Mouse (Mus musculus): ENCODE results near the gene Tle3. TPM values are rescaled to one million over a fixed set of nuclear protein-coding genes. Genes with fewer than 3 reads are reported as not detected.

The Tle3 gene
- total and polyA plus RNA-seq, 2 experiments = 2.4 to 14.8 TPM

DNA sequence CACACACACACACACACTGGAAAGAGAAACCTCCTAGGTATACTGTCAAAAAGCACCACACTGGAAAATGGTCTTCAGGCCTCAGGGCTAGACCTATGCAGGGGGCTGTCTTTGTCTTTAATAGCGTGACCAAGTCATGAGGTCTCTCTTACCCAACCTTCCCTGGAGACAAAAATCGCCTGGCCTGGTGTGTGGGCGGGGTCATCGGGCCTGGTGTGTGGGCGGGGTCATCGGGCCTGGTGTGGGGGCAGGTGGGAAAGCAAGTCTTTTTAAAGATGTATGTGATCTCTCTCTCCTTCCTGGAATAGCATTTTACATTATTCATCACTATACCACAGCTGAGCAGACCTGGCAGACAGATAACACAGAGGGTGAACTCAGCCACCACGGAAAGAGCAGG, 25.2 kb upstream of the Tle3 start:
- no peak for DNase-seq (ENCODE audit: extremely low read depth, low read depth, low spot score)
- 28% methylated on average over 7 of the region's 7 CpGs for WGBS
- TF ChIP-seq CTCF (IDR thresholded peaks at IDR 0.05; ENCODE audit: low read depth, low read length) = no peak
- no peak for TF ChIP-seq POLR2A (IDR thresholded peaks at IDR 0.05; ENCODE audit: extremely low read depth, insufficient read depth, low read length)

DNA sequence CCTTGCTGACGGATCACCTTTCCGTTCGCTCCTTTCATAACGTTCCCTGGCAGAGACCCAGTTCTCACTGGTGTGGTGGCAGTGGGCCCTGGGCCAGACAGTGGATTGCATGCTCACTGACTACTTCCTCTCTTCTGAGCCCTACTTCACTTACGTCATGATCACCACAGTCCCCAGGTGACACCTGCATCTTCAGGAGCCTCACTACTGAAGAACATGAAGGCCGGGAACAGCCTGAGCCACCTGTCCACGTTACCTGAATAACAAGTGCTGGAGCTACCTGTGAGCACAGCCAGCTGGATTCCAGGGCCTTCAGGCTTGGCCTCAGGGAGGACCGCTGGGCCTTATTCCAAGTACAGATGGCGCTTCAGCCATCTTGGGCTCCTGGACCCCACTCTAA, 24.1 kb upstream of the Tle3 start:
- H3K27me3 ChIP-seq (ENCODE audit: control insufficient read depth, insufficient read depth, low read length) = no peaks in the 10 kb centered on the region; the same call in 1 of the 2 replicates

More for the DNA sequence above, 25.2 kb upstream of the Tle3 start:
- no peak overlapping the region for H3K4me3 ChIP-seq (ENCODE audit: insufficient read depth, low read depth, low read length)
- H3K9ac ChIP-seq (ENCODE audit: low read depth, low read length) = no peak overlapping the region
- H3K27ac ChIP-seq (replicated peaks; ENCODE audit: insufficient read depth, low read depth, low read length) = no peak overlapping the region
- H3K27me3 ChIP-seq (ENCODE audit: control insufficient read depth, insufficient read depth, low read length) = no peaks in the 10 kb centered on the region; the same call in 1 of the 2 replicates
- H3K79me2 ChIP-seq (ENCODE audit: control insufficient read depth, insufficient read depth, low read length) = no peaks in the 10 kb centered on the region
- H3K4me1 ChIP-seq (ENCODE audit: control insufficient read depth, insufficient read depth, low read length) = peaks cover 2% of the 10 kb centered on the region; the same call in 1 of the 2 replicates
- no peaks in the 10 kb centered on the region for H3K36me3 ChIP-seq (ENCODE audit: control insufficient read depth, insufficient read depth, low read length)

DNA sequence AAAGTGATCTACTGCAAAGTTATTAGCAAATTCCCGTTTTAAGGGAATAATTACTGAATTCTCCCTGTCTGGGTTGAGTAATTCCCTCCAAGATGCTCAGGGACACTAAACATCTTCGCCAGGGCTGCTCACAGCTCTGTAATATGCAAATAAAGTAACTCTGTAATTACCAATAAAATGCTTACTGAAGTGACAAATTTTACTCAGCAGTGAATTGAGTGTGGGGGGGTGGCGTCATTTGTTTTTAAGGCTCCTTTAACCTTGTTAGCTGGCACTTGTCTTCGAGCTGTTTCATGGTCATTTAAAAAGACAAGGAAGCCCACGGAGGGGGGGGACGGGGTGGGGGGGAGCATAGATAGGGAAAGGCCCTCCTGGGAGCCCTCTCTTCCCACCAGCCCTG, 23.6 kb upstream of the Tle3 start:
- no peak overlapping the region for H3K27ac ChIP-seq (replicated peaks; ENCODE audit: insufficient read depth, low read depth, low read length)
- TF ChIP-seq POLR2A (IDR thresholded peaks at IDR 0.05; ENCODE audit: extremely low read depth, insufficient read depth, low read length) (no peak), CTCF (IDR thresholded peaks at IDR 0.05; ENCODE audit: low read depth, low read length) (no peak)
- no peaks in the 10 kb centered on the region for H3K79me2 ChIP-seq (ENCODE audit: control insufficient read depth, insufficient read depth, low read length)
- no peak overlapping the region for H3K9ac ChIP-seq (ENCODE audit: low read depth, low read length)
- WGBS = 90% methylated on average over 6 of the region's 6 CpGs
- no peaks in the 10 kb centered on the region for H3K36me3 ChIP-seq (ENCODE audit: control insufficient read depth, insufficient read depth, low read length)
- H3K27me3 ChIP-seq (ENCODE audit: control insufficient read depth, insufficient read depth, low read length) = no peaks in the 10 kb centered on the region; the same call in 1 of the 2 replicates
- H3K4me3 ChIP-seq (ENCODE audit: insufficient read depth, low read depth, low read length) = no peak overlapping the region
- peaks cover 2% of the 10 kb centered on the region; the same call in 1 of the 2 replicates for H3K4me1 ChIP-seq (ENCODE audit: control insufficient read depth, insufficient read depth, low read length)
- no peak for DNase-seq (ENCODE audit: extremely low read depth, low read depth, low spot score)

More for the DNA sequence above, 24.1 kb upstream of the Tle3 start:
- Histone ChIP-seq H3K9ac (ENCODE audit: low read depth, low read length) (no peak overlapping the region), H3K79me2 (ENCODE audit: control insufficient read depth, insufficient read depth, low read length) (no peaks in the 10 kb centered on the region), H3K36me3 (ENCODE audit: control insufficient read depth, insufficient read depth, low read length) (no peaks in the 10 kb centered on the region), H3K4me1 (ENCODE audit: control insufficient read depth, insufficient read depth, low read length) (peaks cover 2% of the 10 kb centered on the region; the same call in 1 of the 2 replicates), H3K4me3 (ENCODE audit: insufficient read depth, low read depth, low read length) (no peak overlapping the region), H3K27ac (replicated peaks; ENCODE audit: insufficient read depth, low read depth, low read length) (no peak overlapping the region)
- WGBS = 49% methylated on average over 9 of the region's 9 CpGs
- DNase-seq (ENCODE audit: extremely low read depth, low read depth, low spot score) = no peak
- TF ChIP-seq POLR2A (IDR thresholded peaks at IDR 0.05; ENCODE audit: extremely low read depth, insufficient read depth, low read length) = no peak
- TF ChIP-seq CTCF (IDR thresholded peaks at IDR 0.05; ENCODE audit: low read depth, low read length) = no peak

DNA sequence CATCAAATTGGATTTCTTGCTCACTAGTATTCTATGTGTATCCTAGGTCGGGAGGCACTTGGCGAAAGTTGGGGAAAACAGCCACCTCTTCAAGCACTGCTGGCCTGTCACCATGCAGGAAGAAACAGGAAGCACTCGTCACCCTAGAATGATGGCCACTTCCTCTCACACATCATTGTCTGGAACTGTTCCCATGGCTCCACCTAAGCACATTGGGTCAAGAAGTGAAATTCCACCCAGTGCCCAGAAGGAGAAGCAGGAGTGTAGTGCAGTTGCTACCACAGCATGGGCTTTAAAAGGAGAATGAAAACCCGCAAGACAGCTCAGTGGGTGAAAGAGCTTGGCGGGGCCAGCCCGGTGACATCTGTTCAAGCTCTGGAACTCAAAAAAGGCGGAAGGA, 22.5 kb upstream of the Tle3 start:
- Histone ChIP-seq H3K36me3 (ENCODE audit: control insufficient read depth, insufficient read depth, low read length) (no peaks in the 10 kb centered on the region), H3K4me1 (ENCODE audit: control insufficient read depth, insufficient read depth, low read length) (peaks cover 2% of the 10 kb centered on the region; the same call in 1 of the 2 replicates), H3K79me2 (ENCODE audit: control insufficient read depth, insufficient read depth, low read length) (no peaks in the 10 kb centered on the region), H3K27ac (replicated peaks; ENCODE audit: insufficient read depth, low read depth, low read length) (no peak overlapping the region), H3K4me3 (ENCODE audit: insufficient read depth, low read depth, low read length) (no peak overlapping the region), H3K9ac (ENCODE audit: low read depth, low read length) (no peak overlapping the region), H3K27me3 (ENCODE audit: control insufficient read depth, insufficient read depth, low read length) (no peaks in the 10 kb centered on the region; the same call in 1 of the 2 replicates)
- no peak for DNase-seq (ENCODE audit: extremely low read depth, low read depth, low spot score)
- WGBS = 84% methylated on average over 7 of the region's 7 CpGs
- TF ChIP-seq CTCF (IDR thresholded peaks at IDR 0.05; ENCODE audit: low read depth, low read length) = no peak

DNA sequence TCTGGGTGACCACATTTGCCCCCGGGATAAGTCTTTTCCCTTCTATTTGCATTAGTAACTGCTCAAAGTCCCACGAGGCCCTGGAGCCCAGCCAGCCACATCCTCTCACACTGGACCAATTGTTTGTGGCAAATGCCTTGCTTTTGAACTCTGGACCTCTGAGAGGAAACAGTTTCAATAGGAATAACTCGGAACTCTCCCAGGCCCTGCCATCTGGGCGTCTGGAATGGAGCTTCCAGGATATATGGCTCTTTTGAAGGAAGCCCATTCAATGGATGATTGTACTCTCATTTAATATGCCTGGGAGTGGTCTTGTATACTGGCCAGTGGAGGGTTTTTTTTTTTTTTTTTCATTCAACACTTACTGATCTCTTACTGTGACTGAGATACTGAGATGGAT, 21.0 kb upstream of the Tle3 start:
- Histone ChIP-seq H3K36me3 (ENCODE audit: control insufficient read depth, insufficient read depth, low read length) (no peaks in the 10 kb centered on the region), H3K9ac (ENCODE audit: low read depth, low read length) (no peak overlapping the region), H3K4me3 (ENCODE audit: insufficient read depth, low read depth, low read length) (no peak overlapping the region), H3K27ac (replicated peaks; ENCODE audit: insufficient read depth, low read depth, low read length) (no peak overlapping the region), H3K4me1 (ENCODE audit: control insufficient read depth, insufficient read depth, low read length) (peaks cover 2% of the 10 kb centered on the region; the same call in 1 of the 2 replicates), H3K79me2 (ENCODE audit: control insufficient read depth, insufficient read depth, low read length) (no peaks in the 10 kb centered on the region), H3K27me3 (ENCODE audit: control insufficient read depth, insufficient read depth, low read length) (no peaks in the 10 kb centered on the region)
- no peak for TF ChIP-seq CTCF (IDR thresholded peaks at IDR 0.05; ENCODE audit: low read depth, low read length)
- TF ChIP-seq POLR2A (IDR thresholded peaks at IDR 0.05; ENCODE audit: extremely low read depth, insufficient read depth, low read length) = no peak
- WGBS = 6% methylated on average over 4 of the region's 4 CpGs
- DNase-seq (ENCODE audit: extremely low read depth, low read depth, low spot score) = peak; percentile 82

DNA sequence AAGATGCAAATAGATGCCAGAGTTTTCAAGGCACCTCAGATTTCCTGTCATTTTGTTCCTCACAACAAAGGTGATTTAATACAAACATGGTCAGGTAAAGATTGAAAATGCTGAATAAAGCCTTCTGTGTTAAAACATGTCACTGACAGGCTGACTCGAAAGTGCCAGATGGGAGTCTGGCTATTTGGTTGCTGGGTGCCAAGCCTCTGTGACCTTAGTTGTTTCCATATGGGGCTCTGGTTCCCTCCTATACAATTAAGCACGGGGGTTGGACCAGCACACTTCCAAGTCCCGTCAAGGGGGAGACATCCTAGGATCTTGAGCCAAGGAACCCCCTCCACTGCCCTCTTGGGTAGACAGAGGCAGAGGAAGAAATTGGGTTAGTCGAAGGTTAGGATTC, 13.2 kb upstream of the Tle3 start:
- H3K4me1 ChIP-seq (ENCODE audit: control insufficient read depth, insufficient read depth, low read length) = no peaks in the 10 kb centered on the region
- no peak for TF ChIP-seq CTCF (IDR thresholded peaks at IDR 0.05; ENCODE audit: low read depth, low read length)
- no peak for TF ChIP-seq POLR2A (IDR thresholded peaks at IDR 0.05; ENCODE audit: extremely low read depth, insufficient read depth, low read length)
- no peaks in the 10 kb centered on the region for H3K36me3 ChIP-seq (ENCODE audit: control insufficient read depth, insufficient read depth, low read length)
- no peaks in the 10 kb centered on the region; the same call in 1 of the 2 replicates for H3K27me3 ChIP-seq (ENCODE audit: control insufficient read depth, insufficient read depth, low read length)
- WGBS = 92% methylated on average over 4 of the region's 4 CpGs
- H3K27ac ChIP-seq (replicated peaks; ENCODE audit: insufficient read depth, low read depth, low read length) = no peak overlapping the region
- no peaks in the 10 kb centered on the region for H3K79me2 ChIP-seq (ENCODE audit: control insufficient read depth, insufficient read depth, low read length)
- no peak overlapping the region for H3K9ac ChIP-seq (ENCODE audit: low read depth, low read length)
- no peak overlapping the region for H3K4me3 ChIP-seq (ENCODE audit: insufficient read depth, low read depth, low read length)
- no peak for DNase-seq (ENCODE audit: extremely low read depth, low read depth, low spot score)

Measured in liver, adult 2 months (tissue).